Mouse (Mus musculus) kidney, postnatal 14 days (tissue): ENCODE measurements around the gene Thra.
A peak's percentile ranks its signal among the peaks of the same experiment; 100 is the strongest.

ENCODE experiments used
- DNase-seq: peaks from one replicate; pipeline ENCODE4 v3.0.0; 2022; ENCODE audit warnings: mixed read lengths

The Thra gene

GRCm38 (mm10) chr11:98781851-98782512 is 41.5 kb downstream of the Thra start:
- DNase-seq = peak; percentile 72

- peak; percentile 48 for DNase-seq
Observed at GRCm38 (mm10) chr11:98782651-98783235, 42.3 kb downstream of the Thra start.

GRCm38 (mm10) chr11:98783236-98783696 is 42.8 kb downstream of the Thra start:
- peak; percentile 97 for DNase-seq

- DNase-seq = no peak
Observed at GRCm38 (mm10) chr11:98784139-98784538, 43.7 kb downstream of the Thra start.

GRCm38 (mm10) chr11:98785214-98785613 is 44.8 kb downstream of the Thra start:
- DNase-seq = no peak

GRCm38 (mm10) chr11:98785772-98786281 is 45.4 kb downstream of the Thra start:
- DNase-seq = peak; percentile 87

- DNase-seq = peak; percentile 98
Observed at GRCm38 (mm10) chr11:98786359-98787214, 46.1 kb downstream of the Thra start.

GRCm38 (mm10) chr11:98787229-98787628 is 46.8 kb downstream of the Thra start:
- DNase-seq = no peak

GRCm38 (mm10) chr11:98787691-98788090 is 47.3 kb downstream of the Thra start:
- no peak for DNase-seq

- no peak for DNase-seq
Observed at GRCm38 (mm10) chr11:98788139-98788538, 47.7 kb downstream of the Thra start.

GRCm38 (mm10) chr11:98788550-98789218 is 48.2 kb downstream of the Thra start:
- DNase-seq = peak; percentile 94

- DNase-seq = no peak
Observed at GRCm38 (mm10) chr11:98789219-98789807, 48.9 kb downstream of the Thra start.

- no peak for DNase-seq
Observed at GRCm38 (mm10) chr11:98789824-98790223, 49.4 kb downstream of the Thra start.

- DNase-seq = no peak
Observed at GRCm38 (mm10) chr11:98790631-98791205, 50.3 kb downstream of the Thra start.

GRCm38 (mm10) chr11:98791448-98791847 is 51.0 kb downstream of the Thra start:
- DNase-seq = no peak

- DNase-seq = no peak
Observed at GRCm38 (mm10) chr11:98792081-98792480, 51.6 kb downstream of the Thra start.

GRCm38 (mm10) chr11:98794469-98795014 is 54.1 kb downstream of the Thra start:
- DNase-seq = peak; percentile 88

GRCm38 (mm10) chr11:98795015-98795713 is 54.7 kb downstream of the Thra start, which contains the start of gene Msl1:
Msl1 (plus strand) TSS chr11:98795516.
- peak; percentile 94 for DNase-seq

- peak; percentile 72 for DNase-seq
Observed at GRCm38 (mm10) chr11:98795714-98796514, 55.5 kb downstream of the Thra start.
